Comparison of ENCODE assay signal across 9 mouse cellular contexts in the genomic region with DNA sequence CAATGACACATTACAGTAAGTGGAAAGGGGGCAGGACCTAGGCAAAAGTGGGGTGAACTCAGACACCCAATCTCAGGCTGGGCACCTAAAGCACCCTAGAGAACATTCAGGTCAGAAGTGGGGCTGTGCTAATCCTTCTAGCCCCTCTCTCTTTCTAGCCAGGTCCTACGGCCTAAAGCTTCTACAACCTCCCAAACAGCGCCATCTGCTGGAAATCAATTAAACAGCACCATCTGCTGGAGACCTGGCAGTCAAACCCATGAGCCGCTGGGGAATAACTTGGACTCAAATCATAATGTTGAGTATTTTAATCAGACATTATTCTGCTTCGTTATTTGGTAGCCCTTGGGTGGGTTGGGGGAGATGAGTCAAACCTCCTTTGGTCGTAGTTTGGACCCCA.
DNase-seq lines count a peak whose midpoint lies in the region; ATAC-seq and TF ChIP-seq lines count a peak whose summit lies in the region.
"Had no signal": no experiment of that assay in that cellular context is flagged by ENCODE, and none has a peak within 500 bp of the region (broad histone marks: within the 10 kb centered on the region; RNA-seq: fewer than 3 reads in every experiment).

No protein-coding gene starts in this region.

- H3K36me3 ChIP-seq in heart, embryonic 12.5 days = no peaks in the 10 kb centered on the region
- H3K36me3 ChIP-seq in thymus, adult 2 months (ENCODE audit: control insufficient read depth, insufficient read depth, low read length) = no peaks in the 10 kb centered on the region
- H3K36me3 ChIP-seq: embryonic facial prominence, embryonic 12.5 days had no signal

- intact Hi-C loops in heart, postnatal 10 days (cut with DNase I) = loop anchor here (2.0 kb wide), 2 partner anchors 109 to 459 kb away; no protein-coding TSS in a partner anchor

- ATAC-seq in heart, embryonic 12.5 days (ENCODE audit: insufficient number of reproducible peaks, low FRiP score) = no peak
- ATAC-seq in megakaryocyte progenitor cell, adult 5-6 weeks (replicated peaks; ENCODE audit: poor library complexity) = peak; percentile 41; the same call in 1 of the 2 replicates
- no peak for ATAC-seq in monocyte, adult 5-6 weeks (replicated peaks; ENCODE audit: insufficient number of reproducible peaks, low FRiP score, low TSS enrichment, poor library complexity, severe bottlenecking)

- no peak overlapping the region for H3K27ac ChIP-seq in heart, embryonic 12.5 days (ENCODE audit: poor library complexity, severe bottlenecking)
- no peak overlapping the region for H3K27ac ChIP-seq in thymus, adult 2 months (ENCODE audit: control insufficient read depth, insufficient read depth, low read length)
- H3K27ac ChIP-seq: embryonic facial prominence, embryonic 12.5 days had no signal

- 0 out of 2 replicates have a peak, but pooled peaks cover 9% of the 10 kb centered on the region for H3K27me3 ChIP-seq in heart, embryonic 12.5 days (replicated peaks)
- H3K27me3 ChIP-seq in thymus, adult 2 months (ENCODE audit: control insufficient read depth, insufficient read depth, low read length) = no peaks in the 10 kb centered on the region
- H3K27me3 ChIP-seq: embryonic facial prominence, embryonic 12.5 days had no signal

- H3K9me3 ChIP-seq in heart, embryonic 12.5 days (replicated peaks) = no peaks in the 10 kb centered on the region
- H3K9me3 ChIP-seq: embryonic facial prominence, embryonic 12.5 days had no signal

- H3K4me3 ChIP-seq in heart, embryonic 12.5 days = no peak overlapping the region
- H3K4me3 ChIP-seq in thymus, adult 2 months (ENCODE audit: control insufficient read depth, insufficient read depth, low read length) = no peak overlapping the region
- H3K4me3 ChIP-seq: embryonic facial prominence, embryonic 12.5 days had no signal

- no peak overlapping the region for H3K9ac ChIP-seq in heart, embryonic 12.5 days
- H3K9ac ChIP-seq: embryonic facial prominence, embryonic 12.5 days had no signal

- TF ChIP-seq CTCF in thymus, adult 2 months (IDR thresholded peaks at IDR 0.05; ENCODE audit: borderline replicate concordance, control insufficient read depth, extremely low read depth, insufficient read depth, low read length, poor library complexity) = no peak

- DNase-seq in heart, postnatal 10 days = peak; percentile 46 to 69
- peak; percentile 54 for DNase-seq in thymus, adult 2 months
- no peak for DNase-seq in thymus, adult 18-20 months
- peak; percentile 6 for DNase-seq in cerebellum, adult 11-12 months
- DNase-seq in kidney, postnatal 14 days = peak; percentile 45

- TF ChIP-seq POLR2A in thymus, adult 2 months (IDR thresholded peaks at IDR 0.05; ENCODE audit: control insufficient read depth, extremely low read depth, insufficient read depth, low read length, poor library complexity) = no peak

- peaks cover 7% of the 10 kb centered on the region; the same call in 1 of the 2 replicates for H3K4me1 ChIP-seq in heart, embryonic 12.5 days (replicated peaks)
- H3K4me1 ChIP-seq in thymus, adult 2 months (replicated peaks; ENCODE audit: control insufficient read depth, insufficient read depth, low read length) = peaks cover 6% of the 10 kb centered on the region; the same call in 1 of the 2 replicates

- 19% methylated on average over 5 of the region's 5 CpGs for WGBS in heart, embryonic 12.5 days
- 33% methylated on average over 5 of the region's 5 CpGs for WGBS in thymus, adult 2 months

- no peak overlapping the region for H3K4me2 ChIP-seq in heart, embryonic 12.5 days
- H3K4me2 ChIP-seq: embryonic facial prominence, embryonic 12.5 days had no signal

Comparison
In these comparisons a context has a peak if more than half of its experiments do, and no peak if none do; other contexts are left out.
1. DNase-seq: peak in heart, postnatal 10 days (2 of 2), thymus, adult 2 months (single experiment), cerebellum, adult 11-12 months (single experiment) and kidney, postnatal 14 days (single experiment); none in thymus, adult 18-20 months (0 of 2).